Mouse (Mus musculus) layer of hippocampus, postnatal 36 days (tissue): Measurements from ENCODE around the gene Nog. TPM values are rescaled to one million over a fixed set of nuclear protein-coding genes. Genes with fewer than 3 reads are reported as not detected.

Experiments used
- DNase-seq, 2 experiments: peaks; one replicate each; pipeline ENCODE4 v3.0.0; 2022
- total RNA-seq, 2 experiments: library from RNA; stranded (reverse); gene quantifications; 2 replicates each; pipeline ENCODE4 v1.2.3; 2021

Gene Nog
- 10 to 100 TPM in 1 of 2 experiments, 1 to 10 TPM in 1; 9.5 to 10.4 TPM for total RNA-seq

DNA sequence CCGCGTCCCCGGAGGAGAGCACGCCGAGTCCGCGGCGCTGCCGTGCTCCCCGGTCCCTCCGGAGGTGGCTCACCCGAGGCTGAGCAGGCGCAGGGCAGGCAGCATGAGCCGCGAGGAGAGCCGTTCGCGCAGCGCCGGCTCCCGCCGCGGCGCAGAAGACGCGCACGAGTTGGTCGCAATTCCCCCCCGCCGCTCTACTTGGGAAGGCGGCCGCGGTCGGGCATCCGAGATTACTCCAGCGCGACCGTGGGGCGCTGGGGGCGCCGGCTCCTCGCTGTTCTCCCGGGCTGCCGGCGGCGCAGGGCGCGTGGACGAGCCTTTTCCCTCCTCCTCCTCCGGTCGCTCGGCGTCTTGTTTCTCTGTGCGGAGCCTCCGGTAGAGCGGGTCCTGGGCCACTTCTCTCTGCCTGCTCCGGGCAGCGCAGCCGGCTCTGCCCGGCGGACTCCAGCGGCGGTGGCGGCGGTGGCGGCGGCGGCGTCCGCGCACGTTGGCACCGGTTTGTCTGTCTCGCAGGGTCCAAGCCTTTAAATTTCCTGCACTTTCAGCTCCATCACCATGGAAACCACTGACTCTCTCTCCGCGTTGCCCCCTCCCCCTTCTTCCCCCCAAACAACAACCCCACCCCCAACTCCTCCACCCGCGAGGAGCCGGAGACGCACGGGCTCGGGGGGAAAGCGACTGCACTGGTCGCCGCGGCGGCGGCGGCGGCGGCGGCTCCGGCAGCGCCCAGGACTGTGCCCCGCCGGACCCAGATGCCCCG lies at the start of gene Nog:
Gene Nog (minus strand): TSS at position 277 of the 760 bp plus-strand sequence.
- DNase-seq = peak; percentile 62 to 64

DNA sequence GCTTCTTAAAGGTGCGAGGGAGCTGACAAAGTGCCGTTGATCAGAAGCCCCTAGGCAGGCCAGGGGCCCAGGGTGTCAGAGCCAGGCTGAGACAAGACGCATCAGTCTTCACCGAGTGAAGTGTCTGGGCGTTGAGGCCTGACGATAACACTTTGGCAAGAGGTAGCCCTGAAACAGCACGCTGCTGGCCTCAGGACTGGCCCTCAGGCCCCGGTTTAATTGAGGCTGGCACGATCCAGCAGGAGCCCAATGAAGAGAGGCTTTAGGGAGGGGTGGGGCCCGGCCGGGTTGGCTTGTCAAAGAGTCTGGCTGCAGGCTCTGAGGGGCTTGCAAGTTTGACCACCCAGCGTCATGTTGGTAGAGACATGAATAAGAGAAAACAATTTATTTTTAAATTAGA lies 38.1 kb upstream of the Nog start:
- no peak for DNase-seq

- DNase-seq = no peak
Measured at GRCm38 (mm10) chr11:89339783-89340182, 37.7 kb upstream of the Nog start.

DNA sequence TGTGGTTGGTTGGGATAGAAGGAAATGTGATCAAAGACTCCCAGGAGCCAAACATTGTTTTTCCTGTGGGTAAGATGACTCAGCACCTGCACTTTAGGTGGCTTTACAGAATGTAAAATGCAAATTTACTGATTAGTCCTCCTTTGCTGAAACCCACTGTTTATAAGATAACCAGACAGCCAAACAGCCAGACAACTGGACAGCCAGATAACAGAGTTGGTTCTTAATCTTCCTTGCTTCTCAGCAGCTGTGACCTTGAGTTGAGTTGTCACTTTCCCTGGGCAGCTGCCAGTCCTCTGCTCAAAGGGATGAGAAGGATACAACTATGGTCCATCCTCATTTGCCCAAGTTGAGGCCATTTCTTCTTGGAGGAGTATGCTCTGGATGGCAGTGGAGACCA lies 35.8 kb upstream of the Nog start:
- DNase-seq = no peak

DNA sequence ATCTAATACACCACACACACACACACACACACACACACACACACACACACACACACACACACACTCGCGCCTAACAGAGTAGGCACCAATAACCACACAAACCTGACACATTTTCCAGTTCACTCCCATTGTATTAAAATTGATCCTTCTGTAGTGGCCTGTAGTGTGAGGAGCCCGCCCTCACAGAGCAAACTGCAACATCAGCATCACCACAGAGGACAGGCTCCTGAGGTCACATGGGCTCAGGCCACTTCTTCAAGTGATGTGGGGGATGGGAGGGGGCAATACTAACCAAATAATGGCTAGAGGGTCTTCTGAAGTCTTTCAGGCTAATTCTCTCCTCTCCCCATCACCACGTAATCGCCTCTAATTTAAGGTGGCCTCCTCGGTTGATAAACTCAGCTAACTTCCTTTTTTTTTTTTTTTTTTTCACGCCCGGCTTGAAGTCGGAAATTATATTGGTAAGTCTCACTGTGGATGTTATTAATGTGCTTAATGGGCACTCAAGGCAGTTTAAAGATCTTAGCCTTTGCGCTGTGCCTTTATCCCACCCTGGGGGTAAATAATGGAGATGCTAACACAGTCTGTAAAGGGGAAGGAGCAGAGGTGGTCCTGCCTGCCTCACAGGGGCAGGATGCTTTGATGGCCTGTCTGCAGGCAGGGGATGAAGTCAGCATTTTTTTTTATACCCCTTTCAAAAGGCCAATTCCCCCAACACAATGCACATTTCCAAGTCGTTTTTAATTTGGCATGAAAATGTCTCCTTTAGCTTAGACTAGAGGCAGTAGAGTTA lies 25.2 kb upstream of the Nog start:
- no peak for DNase-seq

- no peak for DNase-seq
Measured at GRCm38 (mm10) chr11:89321775-89322174, 19.6 kb upstream of the Nog start.

GRCm38 (mm10) chr11:89319675-89320074 lies 17.5 kb upstream of the Nog start:
- DNase-seq = no peak

DNA sequence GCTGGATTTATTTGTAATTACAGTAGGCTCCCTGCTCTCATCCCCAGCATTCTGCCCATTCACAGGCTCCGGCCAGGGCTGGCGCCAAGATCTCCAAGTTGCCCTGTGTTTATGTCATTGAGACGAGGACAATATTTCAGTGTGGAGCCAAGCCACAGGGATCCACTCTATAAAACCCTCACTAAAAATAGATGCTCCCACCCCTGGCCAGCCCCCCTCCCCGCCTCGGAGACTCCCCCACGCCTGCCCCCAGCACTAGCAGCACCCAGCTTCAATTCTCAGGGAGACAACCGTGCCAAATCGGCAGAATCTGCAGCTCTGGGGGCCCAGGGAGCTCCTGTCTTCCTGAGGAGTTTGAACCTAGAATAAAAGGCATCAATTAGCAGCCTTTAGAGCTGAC lies 16.2 kb upstream of the Nog start:
- DNase-seq = no peak

DNA sequence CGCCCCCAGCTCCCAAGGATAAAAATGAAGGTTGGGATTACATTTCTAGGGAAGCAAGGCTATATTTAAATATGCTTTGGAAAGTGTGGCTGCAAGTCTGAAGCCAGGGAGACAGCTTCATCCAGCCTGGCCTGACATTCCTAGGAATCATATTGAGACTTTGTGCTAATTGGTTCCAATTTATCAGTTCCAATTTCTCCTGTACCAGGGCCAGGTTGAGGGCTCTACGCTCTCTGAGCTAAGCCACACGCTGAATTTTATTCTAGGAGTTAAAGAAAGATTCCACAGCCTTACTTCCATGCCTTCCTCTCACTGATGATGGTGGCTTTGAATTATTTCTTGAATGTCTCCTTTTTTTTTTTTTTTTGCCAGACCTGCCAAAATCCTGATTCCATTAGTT lies 15.6 kb upstream of the Nog start:
- no peak for DNase-seq

- no peak for DNase-seq
Measured at GRCm38 (mm10) chr11:89314374-89314773, 12.2 kb upstream of the Nog start.

- DNase-seq = no peak
Measured at GRCm38 (mm10) chr11:89312378-89312777, 10.2 kb upstream of the Nog start.

- no peak for DNase-seq
Measured at GRCm38 (mm10) chr11:89310217-89310616, 8.1 kb upstream of the Nog start.

DNA sequence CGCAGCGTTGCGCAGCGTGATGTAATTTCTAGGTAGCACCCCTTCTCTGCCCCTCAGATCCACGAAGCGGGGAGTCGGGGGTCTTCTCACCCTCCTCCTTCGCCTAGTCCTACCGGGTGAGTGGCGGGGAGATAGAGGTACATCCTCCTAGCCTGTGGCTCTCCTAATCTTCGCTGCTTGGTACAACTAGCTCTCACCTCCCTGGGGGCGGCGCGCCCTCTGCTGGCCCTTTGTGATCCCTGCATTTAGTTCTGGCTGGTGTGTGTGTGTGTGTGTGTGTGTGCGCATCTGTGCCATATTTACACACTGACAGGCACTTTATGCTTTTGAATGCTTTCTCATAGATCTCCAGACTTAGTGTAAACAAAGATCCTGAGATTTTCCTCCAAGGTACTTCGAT lies 1.3 kb upstream of the Nog start:
- peak; percentile 83 to 84 for DNase-seq

- peak; percentile 73 to 74 for DNase-seq
Measured at GRCm38 (mm10) chr11:89302816-89303180, 666 bp upstream of the Nog start.

DNA sequence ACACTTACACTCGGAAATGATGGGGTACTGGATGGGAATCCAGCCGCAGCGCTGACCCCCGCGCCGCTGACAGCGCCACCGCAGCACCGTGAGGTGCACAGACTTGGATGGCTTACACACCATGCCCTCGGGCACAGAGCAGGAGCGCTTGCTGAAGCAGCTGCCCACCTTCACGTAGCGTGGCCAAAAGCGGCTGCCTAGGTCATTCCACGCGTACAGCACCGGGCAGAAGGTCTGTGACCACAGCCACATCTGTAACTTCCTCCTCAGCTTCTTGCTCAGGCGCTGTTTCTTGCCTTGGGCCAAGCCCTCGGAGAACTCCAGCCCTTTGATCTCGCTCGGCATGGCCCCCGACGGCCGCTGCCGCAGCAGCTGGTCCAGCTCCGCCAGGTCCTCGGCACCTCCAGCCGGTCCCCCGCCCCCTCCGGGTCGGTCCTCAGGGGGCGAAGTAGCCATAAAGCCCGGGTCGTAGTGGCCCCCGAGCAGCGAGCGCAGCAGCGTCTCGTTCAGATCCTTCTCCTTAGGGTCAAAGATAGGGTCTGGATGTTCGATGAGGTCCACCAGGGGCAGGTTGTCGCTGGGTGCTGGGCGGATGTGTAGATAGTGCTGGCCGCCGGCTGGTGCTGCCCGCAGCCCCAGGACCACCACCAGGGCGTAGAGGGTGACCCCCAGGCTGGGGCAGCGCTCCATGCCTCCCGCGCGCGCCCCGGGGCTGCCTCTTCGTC lies 639 bp downstream of the Nog start:
- DNase-seq = peak; percentile 11 to 12

- no peak for DNase-seq
Measured at GRCm38 (mm10) chr11:89299784-89300775, 2.1 kb downstream of the Nog start.

DNA sequence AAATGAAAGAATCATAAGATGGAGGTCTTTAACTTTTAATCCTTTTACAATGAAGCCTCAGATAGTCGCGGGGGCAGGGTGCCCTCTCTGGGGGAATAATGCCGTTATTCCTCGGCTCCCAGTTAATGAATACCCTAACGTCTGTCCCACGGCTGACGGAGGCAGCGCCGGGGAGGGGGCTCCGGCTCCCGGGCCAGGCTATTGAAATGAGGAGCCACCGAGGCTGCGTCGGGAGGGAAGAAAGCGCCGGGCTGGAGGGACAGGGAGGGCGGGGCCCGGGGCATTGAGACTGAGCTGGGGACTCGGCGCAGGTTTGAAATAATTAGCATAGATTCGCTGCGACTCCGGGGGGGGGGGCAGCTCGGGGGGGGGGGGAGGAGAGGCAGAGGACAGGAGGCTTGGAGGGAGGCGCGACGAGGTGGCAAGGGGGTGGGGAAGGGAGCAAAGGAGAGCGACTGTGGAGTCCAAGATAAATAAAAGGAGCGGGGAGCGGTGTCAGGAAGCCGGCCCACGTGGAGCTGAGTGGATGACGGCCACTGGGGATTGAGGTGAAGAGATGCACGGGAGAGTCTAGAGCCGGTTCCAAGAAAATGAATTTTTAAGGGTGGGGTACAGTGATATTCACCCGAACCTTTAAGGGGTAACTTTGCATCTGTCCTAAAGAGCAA lies 2.9 kb downstream of the Nog start:
- DNase-seq = no peak

DNA sequence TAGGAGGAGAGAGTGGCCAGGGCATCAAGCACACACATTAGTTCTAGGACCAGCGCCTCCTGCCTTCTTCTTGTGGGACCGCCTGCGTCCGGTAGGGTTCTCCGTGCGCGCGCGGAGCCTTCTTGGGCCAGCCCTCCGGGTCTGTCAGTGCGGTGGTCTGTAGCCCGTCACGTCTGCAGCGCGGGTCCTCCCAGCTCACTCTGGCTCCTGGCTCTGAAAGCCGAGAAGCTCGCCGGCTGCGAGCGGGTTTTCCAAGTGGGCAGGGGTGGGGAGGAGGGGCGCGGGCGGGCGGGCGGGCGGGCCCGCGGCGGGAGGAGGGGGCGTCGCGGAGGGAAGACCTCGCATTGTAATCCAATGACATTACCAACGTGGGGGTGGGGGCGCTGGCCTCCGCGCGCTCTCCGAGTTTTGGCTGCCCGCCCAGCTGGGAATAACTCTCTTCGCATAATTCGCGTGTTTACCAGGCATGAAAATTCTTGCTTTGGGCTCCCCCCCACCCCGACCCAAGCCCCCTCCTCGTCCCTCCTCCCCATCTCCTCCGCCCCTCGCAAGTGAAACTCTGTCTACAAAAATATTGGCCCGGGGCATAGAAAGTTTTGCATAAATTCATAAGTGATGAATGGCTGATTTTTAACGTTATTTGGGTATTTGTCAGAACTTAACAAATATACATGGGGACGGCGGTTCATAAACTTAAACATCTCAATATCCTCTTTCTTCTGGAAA lies 3.7 kb downstream of the Nog start:
- peak; percentile 6 to 19 for DNase-seq

GRCm38 (mm10) chr11:89297521-89297920 lies 4.6 kb downstream of the Nog start:
- no peak for DNase-seq

- DNase-seq = no peak
Measured at GRCm38 (mm10) chr11:89269809-89270361, 32.2 kb downstream of the Nog start.
